Mouse (Mus musculus): ENCODE measurements around the gene Slc30a5.
"Not testable (repeated sequence)": the region's sequence is repeated elsewhere in the genome, so short reads cannot be mapped to it uniquely, and the experiment has no call there.

Gene Slc30a5

GRCm38 (mm10) chr13:100841741-100842140 lies 8.5 kb upstream of the Slc30a5 start:
- no peak for DNase-seq (ENCODE audit: low read depth)

- no peak for DNase-seq (ENCODE audit: low read depth)
Measured at GRCm38 (mm10) chr13:100834777-100835176, 1.6 kb upstream of the Slc30a5 start.

- DNase-seq (ENCODE audit: low read depth), result no peak
Measured at GRCm38 (mm10) chr13:100833640-100834002, 394 bp upstream of the Slc30a5 start.

GRCm38 (mm10) chr13:100832188-100832587 lies 1.0 kb downstream of the Slc30a5 start:
- DNase-seq (ENCODE audit: low read depth), result no peak

- DNase-seq (ENCODE audit: low read depth), result no peak
Measured at GRCm38 (mm10) chr13:100831123-100831522, 2.1 kb downstream of the Slc30a5 start.

- DNase-seq (ENCODE audit: low read depth), result no peak
Measured at GRCm38 (mm10) chr13:100825627-100826410, 7.4 kb downstream of the Slc30a5 start.

- DNase-seq (ENCODE audit: low read depth), result no peak
Measured at GRCm38 (mm10) chr13:100824916-100825315, 8.3 kb downstream of the Slc30a5 start.

- no peak for DNase-seq (ENCODE audit: low read depth)
Measured at GRCm38 (mm10) chr13:100824306-100824705, 8.9 kb downstream of the Slc30a5 start.

GRCm38 (mm10) chr13:100823863-100824262 lies 9.4 kb downstream of the Slc30a5 start:
- no peak for DNase-seq (ENCODE audit: low read depth)

GRCm38 (mm10) chr13:100814451-100814850 lies 18.8 kb downstream of the Slc30a5 start:
- DNase-seq (ENCODE audit: low read depth), result no peak

GRCm38 (mm10) chr13:100805776-100806175 lies 27.5 kb downstream of the Slc30a5 start:
- DNase-seq (ENCODE audit: low read depth), result no peak

GRCm38 (mm10) chr13:100797171-100797570 lies 36.1 kb downstream of the Slc30a5 start:
- DNase-seq (ENCODE audit: low read depth), result no peak

GRCm38 (mm10) chr13:100789083-100789482 lies 44.1 kb downstream of the Slc30a5 start:
- no peak for DNase-seq (ENCODE audit: low read depth)

GRCm38 (mm10) chr13:100788057-100788456 lies 45.2 kb downstream of the Slc30a5 start:
- DNase-seq (ENCODE audit: low read depth), result not testable (repeated sequence)

- DNase-seq (ENCODE audit: low read depth), result no peak
Measured at GRCm38 (mm10) chr13:100787316-100788010, 45.8 kb downstream of the Slc30a5 start.

- DNase-seq (ENCODE audit: low read depth), result peak; percentile 74
Measured at GRCm38 (mm10) chr13:100786414-100786867, 46.8 kb downstream of the Slc30a5 start, which contains the start of gene Ccnb1. TSS of gene Ccnb1 (minus strand) at chr13:100786570.

GRCm38 (mm10) chr13:100785806-100786413 lies 47.3 kb downstream of the Slc30a5 start:
- DNase-seq (ENCODE audit: low read depth), result no peak

- no peak for DNase-seq (ENCODE audit: low read depth)
Measured at GRCm38 (mm10) chr13:100777491-100777890, 55.7 kb downstream of the Slc30a5 start.

GRCm38 (mm10) chr13:100776710-100777109 lies 56.5 kb downstream of the Slc30a5 start:
- DNase-seq (ENCODE audit: low read depth), result no peak

GRCm38 (mm10) chr13:100776056-100776419 lies 57.2 kb downstream of the Slc30a5 start:
- no peak for DNase-seq (ENCODE audit: low read depth)

GRCm38 (mm10) chr13:100775252-100776055 lies 57.8 kb downstream of the Slc30a5 start, which contains the start of gene Cenph:
TSS of gene Cenph (minus strand) at chr13:100775899.
- peak; percentile 61 for DNase-seq (ENCODE audit: low read depth)

GRCm38 (mm10) chr13:100774704-100775103 lies 58.5 kb downstream of the Slc30a5 start:
- no peak for DNase-seq (ENCODE audit: low read depth)

All from fibroblast of lung, adult 2 months (primary cell).